Mouse (Mus musculus) stomach, embryonic 16.5 days (tissue): ENCODE data around the gene 6430628N08Rik. TPM values are rescaled to one million over a fixed set of nuclear protein-coding genes. Genes with fewer than 3 reads are reported as not detected.

Source experiments
- ATAC-seq: fragments of 200-750 bp; cut with Nextera tagmentation; 2 replicates; pipeline ENCODE4 v1.8.0; 2017; ENCODE audit warnings: moderate number of reproducible peaks, moderate TSS enrichment; ENCODE audit not compliant: insufficient read depth, low FRiP score
- H3K27ac ChIP-seq: fragments of 300-500 bp; sonication (generic); 2 replicates; pipeline ENCODE4 v1.5.1; 2014; ENCODE audit warnings: low read length
- H3K27me3 ChIP-seq: fragments of 300-500 bp; sonication (generic); 2 replicates; pipeline ENCODE4 v1.6.1; 2014; ENCODE audit warnings: low read length, control low read depth, mixed read lengths; ENCODE audit not compliant: control insufficient read depth, insufficient read depth
- H3K36me3 ChIP-seq: fragments of 300-500 bp; sonication (generic); 2 replicates; pipeline ENCODE4 v1.6.1; 2014; ENCODE audit warnings: low read length; ENCODE audit not compliant: control insufficient read depth, insufficient read depth
- H3K4me1 ChIP-seq: fragments of 300-500 bp; sonication (generic); 2 replicates; pipeline ENCODE4 v1.6.1; 2014; ENCODE audit warnings: low read length, control low read depth, mixed read lengths; ENCODE audit not compliant: control insufficient read depth, insufficient read depth
- H3K4me2 ChIP-seq: fragments of 300-500 bp; sonication (generic); 2 replicates; pipeline ENCODE4 v1.6.1; 2014; ENCODE audit warnings: low read depth, low read length, mixed read lengths
- H3K4me3 ChIP-seq: fragments of 300-500 bp; sonication (generic); replicated peaks from 2 replicates; pipeline ENCODE4 v1.5.1; 2014; ENCODE audit warnings: mild to moderate bottlenecking, low read length
- H3K9ac ChIP-seq: fragments of 300-500 bp; sonication (generic); 2 replicates; pipeline ENCODE4 v1.6.1; 2014; ENCODE audit warnings: low read length
- H3K9me3 ChIP-seq: fragments of 300-500 bp; sonication (generic); replicated peaks from 2 replicates; pipeline ENCODE4 v1.6.1; 2016; ENCODE audit warnings: low read length, control low read depth; ENCODE audit not compliant: control insufficient read depth
- WGBS: fragments of 180-500 bp; shearing (Covaris S2); extraction: QIAGEN DNeasy Blood & Tissue Kit; methylation state at CpG from one replicate; pipeline ENCODE4 v1.1.7; 2014; 5-methylcytosine and 5-hydroxymethylcytosine counted together
- polyA plus RNA-seq: library from polyadenylated mRNA; unstranded; fragments of >200 nt; fragmentation: Nextera tagmentation; extraction: Ambion mirVana; gene quantifications from 2 replicates; pipeline ENCODE4 v1.2.1, GENCODE M21; 2015

6430628N08Rik gene
- polyA plus RNA-seq, 1 experiment from 2014 or later = not detected

GRCm38 (mm10) chr4:115923262-115923880, 32.9 kb downstream of the 6430628N08Rik start:
- Histone ChIP-seq H3K9ac (no peak overlapping the region), H3K27me3 (peaks cover 11% of the 10 kb centered on the region), H3K9me3 (no peaks in the 10 kb centered on the region), H3K4me2 (no peak overlapping the region), H3K36me3 (no peaks in the 10 kb centered on the region), H3K27ac (no peak overlapping the region), H3K4me3 (no peak overlapping the region), H3K4me1 (no peaks in the 10 kb centered on the region)
- 76% methylated on average over 16 of the region's 16 CpGs for WGBS
- no peak for ATAC-seq

GRCm38 (mm10) chr4:115927637-115928036, 37.2 kb downstream of the 6430628N08Rik start:
- Histone ChIP-seq H3K4me2 (no peak overlapping the region), H3K4me1 (no peaks in the 10 kb centered on the region), H3K9me3 (no peaks in the 10 kb centered on the region), H3K4me3 (no peak overlapping the region), H3K9ac (no peak overlapping the region), H3K36me3 (no peaks in the 10 kb centered on the region), H3K27me3 (peaks cover 44% of the 10 kb centered on the region), H3K27ac (no peak overlapping the region)
- ATAC-seq = no peak
- WGBS = 43% methylated on average over 7 of the region's 7 CpGs

- H3K4me1 ChIP-seq = 0 out of 2 replicates have a peak, but pooled peaks cover 2% of the 10 kb centered on the region
- H3K27ac ChIP-seq = no peak overlapping the region
- WGBS = 29% methylated on average over 13 of the region's 13 CpGs
Measured at GRCm38 (mm10) chr4:115931556-115932088, 41.2 kb downstream of the 6430628N08Rik start.

GRCm38 (mm10) chr4:115935835-115936581, 45.5 kb downstream of the 6430628N08Rik start:
- no peak; the same call in 1 of the 2 replicates for ATAC-seq
- H3K4me1 ChIP-seq = peaks cover 11% of the 10 kb centered on the region; the same call in 1 of the 2 replicates
- H3K36me3 ChIP-seq = no peaks in the 10 kb centered on the region
- WGBS = under 1% methylated on average over 36 of the region's 36 CpGs
- no peaks in the 10 kb centered on the region for H3K9me3 ChIP-seq
- no peak overlapping the region for H3K27ac ChIP-seq
- H3K4me2 ChIP-seq = no peak overlapping the region
- no peak overlapping the region for H3K9ac ChIP-seq
- no peak overlapping the region for H3K4me3 ChIP-seq
- peaks cover 96% of the 10 kb centered on the region for H3K27me3 ChIP-seq

More at GRCm38 (mm10) chr4:115931556-115932088, 41.2 kb downstream of the 6430628N08Rik start:
- H3K4me3 ChIP-seq = no peak overlapping the region
- no peak for ATAC-seq
- peaks cover 83% of the 10 kb centered on the region for H3K27me3 ChIP-seq
- no peak overlapping the region for H3K4me2 ChIP-seq
- H3K9me3 ChIP-seq = no peaks in the 10 kb centered on the region
- H3K9ac ChIP-seq = no peak overlapping the region
- no peaks in the 10 kb centered on the region for H3K36me3 ChIP-seq

- no peak overlapping the region for H3K9ac ChIP-seq
- H3K4me3 ChIP-seq = no peak overlapping the region
- no peak overlapping the region for H3K27ac ChIP-seq
- H3K36me3 ChIP-seq = no peaks in the 10 kb centered on the region
- H3K4me1 ChIP-seq = peaks cover 11% of the 10 kb centered on the region; the same call in 1 of the 2 replicates
- ATAC-seq = no peak
- H3K9me3 ChIP-seq = no peaks in the 10 kb centered on the region
- WGBS = 2% methylated on average over 20 of the region's 20 CpGs
- H3K4me2 ChIP-seq = no peak overlapping the region
- H3K27me3 ChIP-seq = peaks cover 98% of the 10 kb centered on the region
Measured at GRCm38 (mm10) chr4:115936646-115937045, 46.2 kb downstream of the 6430628N08Rik start.

- Histone ChIP-seq H3K4me3 (no peak overlapping the region), H3K36me3 (no peaks in the 10 kb centered on the region), H3K4me2 (no peak overlapping the region), H3K27me3 (peaks cover 98% of the 10 kb centered on the region), H3K27ac (no peak overlapping the region), H3K9ac (no peak overlapping the region), H3K4me1 (peaks cover 11% of the 10 kb centered on the region; the same call in 1 of the 2 replicates), H3K9me3 (no peaks in the 10 kb centered on the region)
- no peak for ATAC-seq
- 8% methylated on average over 19 of the region's 19 CpGs for WGBS
Measured at GRCm38 (mm10) chr4:115937061-115937976, 46.9 kb downstream of the 6430628N08Rik start.

GRCm38 (mm10) chr4:115938276-115939160, 48.1 kb downstream of the 6430628N08Rik start:
- Histone ChIP-seq H3K9ac (no peak overlapping the region), H3K27me3 (peaks cover 98% of the 10 kb centered on the region), H3K4me3 (no peak overlapping the region), H3K36me3 (no peaks in the 10 kb centered on the region), H3K9me3 (no peaks in the 10 kb centered on the region), H3K4me1 (peaks cover 11% of the 10 kb centered on the region; the same call in 1 of the 2 replicates), H3K27ac (no peak overlapping the region), H3K4me2 (no peak overlapping the region)
- no peak for ATAC-seq
- 3% methylated on average over 37 of the region's 37 CpGs for WGBS
